Mouse (Mus musculus): Measurements from ENCODE around the gene Gxylt2.

GRCm38 (mm10) chr6:100792055-100792659 lies 87.6 kb downstream of the Gxylt2 start:
- TF ChIP-seq CTCF (IDR thresholded peaks at IDR 0.05; ENCODE audit: extremely low read depth, insufficient read depth, insufficient read length, insufficient replicate concordance), result no peak
- TF ChIP-seq POLR2A (IDR thresholded peaks at IDR 0.05; ENCODE audit: low read depth, low read length), result no peak

All from spleen, adult 2 months (tissue).